Mouse (Mus musculus) left cerebral cortex, adult 6 months (tissue): Measurements from ENCODE around the gene Abi3. TPM values are rescaled to one million over a fixed set of nuclear protein-coding genes. Genes with fewer than 3 reads are reported as not detected.

Experiments used
- long read RNA-seq, 2 experiments: library from polyadenylated mRNA; unstranded; transcript quantifications; one replicate each; pipeline ENCODE4 v2.0.0; 2019 to 2020
- polyA plus RNA-seq: library from polyadenylated mRNA; unstranded; fragments of <200 nt; fragmentation: Nextera tagmentation; gene quantifications from 2 replicates; pipeline ENCODE4 v1.2.3, GENCODE M21; 2021

Abi3 gene
- 3.9 and 4.0 TPM in 2 replicates for polyA plus RNA-seq
- long read RNA-seq, experiment 1, full-length matches to known transcripts: 14 of 22 reads
- long read RNA-seq, experiment 1, partial matches to known transcripts: 3 of 22 reads
- long read RNA-seq, experiment 1, other reads (novel, unspliced or antisense): 5 of 22 reads
- long read RNA-seq, experiment 2, full-length matches to known transcripts: 3 of 4 reads
- long read RNA-seq, experiment 2, partial matches to known transcripts: 1 of 4 reads
- long read RNA-seq, experiment 2, other reads (novel, unspliced or antisense): 0 of 4 reads

GRCm38 (mm10) chr11:95842074-95842681 lies at the start of gene Abi3:
Abi3 (minus strand) TSS chr11:95842476.

GRCm38 (mm10) chr11:95837059-95837458 lies 5.2 kb downstream of the Abi3 start, which contains the start of gene Gngt2:
Gngt2 (plus strand) TSS chr11:95837216.

DNA sequence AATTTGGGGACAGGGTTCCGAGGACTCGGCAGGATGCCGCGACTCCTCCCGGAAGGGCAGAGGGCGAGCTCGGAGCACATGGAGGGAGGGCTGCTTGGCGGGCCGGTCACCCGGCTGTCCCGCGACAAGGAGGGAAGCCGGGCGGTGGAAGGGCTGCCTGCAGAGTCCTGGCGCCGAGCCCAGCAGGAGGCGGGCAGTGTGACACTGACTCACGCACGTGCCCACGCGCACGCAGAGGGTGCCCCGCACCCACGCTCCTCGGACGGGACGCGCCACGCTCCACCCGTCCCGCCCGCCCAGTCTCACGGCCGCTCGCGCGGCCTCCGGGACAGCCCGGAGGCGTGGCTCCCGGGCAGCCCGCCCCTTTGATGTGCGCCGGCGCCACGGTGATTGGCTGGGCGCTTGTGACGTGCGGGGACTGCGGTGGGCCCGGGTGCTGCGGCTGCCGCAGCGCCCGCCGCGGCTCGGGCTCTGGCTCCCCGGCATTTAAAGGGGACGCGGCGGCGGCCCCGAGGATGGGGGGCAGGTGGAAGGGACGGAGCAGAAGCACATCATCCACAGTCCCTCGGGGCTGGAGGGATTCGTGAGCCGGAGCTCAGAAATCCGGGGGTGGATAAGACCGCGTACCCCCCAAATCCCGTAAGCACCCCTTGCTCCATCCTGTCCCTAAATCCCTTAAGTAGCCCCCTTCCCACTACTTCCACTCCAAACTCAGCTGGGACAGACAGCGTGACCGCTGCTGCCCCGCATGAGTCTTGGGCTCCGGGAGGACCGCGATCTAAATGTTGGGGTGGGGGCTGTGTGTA lies 18.0 kb downstream of the Abi3 start, which contains the start of gene Phospho1:
TSS of gene Phospho1 (plus strand) at position 429 of the 806 bp plus-strand sequence.

Other genes starting within 250 kb of the Abi3 start
- 144 and 223 TPM in 2 replicates for gene Phb, start 175.5 kb downstream of the Abi3 start, polyA plus RNA-seq
- gene Zfp652, start 129.8 kb downstream of the Abi3 start, polyA plus RNA-seq: 4.7 and 8.4 TPM in 2 replicates
- not detected in 2 replicates for gene B130006D01Rik, start 118.9 kb downstream of the Abi3 start, polyA plus RNA-seq
- 17.7 and 18.7 TPM in 2 replicates for gene Phospho1, start 18.0 kb downstream of the Abi3 start, polyA plus RNA-seq
- gene Gngt2, start 5.3 kb downstream of the Abi3 start, polyA plus RNA-seq: 12.1 and 15.7 TPM in 2 replicates
- gene B4galnt2, start 72.4 kb upstream of the Abi3 start, polyA plus RNA-seq: not detected in 2 replicates
- 0.08 TPM in 1 of 2 replicates, not detected in the other for gene Igf2bp1, start 163.5 kb upstream of the Abi3 start, polyA plus RNA-seq
- not detected in 2 replicates for gene Gip, start 182.1 kb upstream of the Abi3 start, polyA plus RNA-seq
- gene Snf8, start 192.4 kb upstream of the Abi3 start, polyA plus RNA-seq: 20.7 and 174 TPM in 2 replicates
- gene Ube2z, start 222.9 kb upstream of the Abi3 start, polyA plus RNA-seq: 7.4 and 13.4 TPM in 2 replicates
- gene Atp5g1, start 233.2 kb upstream of the Abi3 start, polyA plus RNA-seq: 1,286 and 1,332 TPM in 2 replicates